Mouse (Mus musculus) lung, postnatal 0 days (tissue): ENCODE measurements around the gene Habp4.

Source experiments
- CTCF ChIP-seq: IDR thresholded peaks from 2 replicates; pipeline ENCODE4 v1.5.1; 2016; ENCODE audit warnings: antibody characterized with exemption, mild to moderate bottlenecking
- EP300 ChIP-seq: IDR thresholded peaks from 2 replicates; pipeline ENCODE4 v1.6.1; 2016; ENCODE audit warnings: antibody characterized with exemption, mild to moderate bottlenecking, control low read depth

- TF ChIP-seq CTCF = no peak
- no peak for TF ChIP-seq EP300
Measured at GRCm38 (mm10) chr13:64161548-64161915, at the start of gene Habp4.
